Mouse (Mus musculus) ZHBTc4 (cell line): ENCODE measurements around the gene Prap1.

Experiments
- DNase-seq: peaks from one replicate; pipeline ENCODE4 v3.0.0-alpha.2; 2011; ENCODE audit warnings: low read depth, low spot score

Prap1 gene

DNA sequence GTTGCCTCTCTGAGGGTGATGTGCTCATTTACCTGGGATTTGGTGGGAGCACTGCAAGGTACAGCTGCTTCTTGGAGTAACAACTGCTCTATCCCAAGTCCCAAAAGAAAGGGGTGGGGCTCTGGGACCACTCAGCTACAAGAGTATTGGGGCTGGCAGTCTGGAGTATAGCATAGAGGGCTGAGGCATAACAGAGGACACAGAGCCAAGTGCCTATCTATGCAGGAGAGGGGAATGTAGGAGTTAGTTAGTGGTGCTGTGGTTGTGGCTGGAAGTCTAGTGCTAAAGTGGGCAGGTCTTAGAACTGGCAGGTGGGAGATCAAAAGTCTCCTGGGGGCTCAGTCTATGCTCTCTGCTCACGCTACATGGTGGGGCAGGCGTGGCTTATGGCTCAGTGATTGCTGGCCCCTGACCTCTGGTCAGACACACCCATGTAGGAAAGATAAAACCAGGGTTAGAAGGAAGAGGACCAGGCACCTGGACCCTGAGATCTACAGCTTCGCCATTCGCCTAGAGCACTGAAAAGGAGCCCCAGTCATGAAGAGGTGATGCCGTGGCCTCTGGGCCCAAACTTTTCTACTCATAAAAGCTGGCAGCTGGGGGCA lies at the start of gene Prap1:
Gene Prap1, plus strand, starts transcription at position 472 of the 605 bp plus-strand sequence.
- DNase-seq, result no peak

DNA sequence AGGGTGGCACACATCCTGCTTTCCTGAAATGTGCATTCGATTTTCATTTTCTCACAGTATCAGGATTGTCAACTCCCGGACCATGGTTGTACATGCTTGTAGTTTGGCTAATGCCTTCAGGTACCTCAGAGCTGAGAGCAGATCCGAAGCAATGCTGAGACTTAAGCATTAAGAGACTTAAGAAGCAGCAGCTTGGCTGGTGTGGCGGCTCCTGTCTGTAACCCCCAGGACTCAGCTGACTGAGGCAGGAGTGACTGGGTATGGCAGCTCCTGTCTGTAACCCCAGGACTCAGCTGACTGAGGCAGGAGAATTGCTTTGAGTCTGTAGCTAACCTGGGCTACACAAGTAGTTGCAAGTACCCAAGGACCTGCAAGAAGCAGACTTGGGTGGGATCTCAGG lies 47.6 kb upstream of the Prap1 start:
- no peak for DNase-seq

DNA sequence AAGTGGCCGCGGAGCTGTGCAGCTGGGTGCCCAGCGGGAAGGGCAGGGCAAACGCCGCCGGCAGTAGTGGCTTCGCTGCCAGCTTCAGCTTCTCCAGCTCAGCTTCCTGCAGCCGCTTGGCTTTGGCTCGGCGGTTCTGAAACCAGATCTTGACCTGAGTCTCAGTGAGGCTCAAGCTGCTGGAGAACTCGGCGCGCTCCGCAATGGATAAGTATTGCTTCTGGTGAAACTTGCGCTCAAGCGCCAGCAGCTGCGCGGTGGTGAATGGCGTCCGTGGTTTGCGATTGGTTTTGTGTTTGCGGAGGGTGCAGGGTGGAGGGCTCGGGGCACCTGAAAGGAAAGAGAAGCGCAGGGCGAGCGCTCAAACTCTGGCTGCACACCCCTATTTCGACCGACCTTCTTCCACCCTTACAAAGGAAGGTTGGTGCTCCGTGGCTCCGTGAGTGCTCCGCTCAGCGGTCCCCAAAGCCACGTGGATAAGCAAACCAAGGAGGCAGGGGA lies 45.3 kb upstream of the Prap1 start:
- DNase-seq, result peak; percentile 72

- DNase-seq, result peak; percentile 52
Measured at GRCm38 (mm10) chr7:140048361-140049114, 44.7 kb upstream of the Prap1 start, which contains the start of gene Msx3. Gene Msx3, minus strand, starts transcription at chr7:140049089.

GRCm38 (mm10) chr7:140049115-140049689 lies 44.0 kb upstream of the Prap1 start:
- DNase-seq, result peak; percentile 75

- no peak for DNase-seq
Measured at GRCm38 (mm10) chr7:140054124-140054523, 39.1 kb upstream of the Prap1 start.

- peak; percentile 94 for DNase-seq
Measured at GRCm38 (mm10) chr7:140057413-140058407, 35.5 kb upstream of the Prap1 start.

DNA sequence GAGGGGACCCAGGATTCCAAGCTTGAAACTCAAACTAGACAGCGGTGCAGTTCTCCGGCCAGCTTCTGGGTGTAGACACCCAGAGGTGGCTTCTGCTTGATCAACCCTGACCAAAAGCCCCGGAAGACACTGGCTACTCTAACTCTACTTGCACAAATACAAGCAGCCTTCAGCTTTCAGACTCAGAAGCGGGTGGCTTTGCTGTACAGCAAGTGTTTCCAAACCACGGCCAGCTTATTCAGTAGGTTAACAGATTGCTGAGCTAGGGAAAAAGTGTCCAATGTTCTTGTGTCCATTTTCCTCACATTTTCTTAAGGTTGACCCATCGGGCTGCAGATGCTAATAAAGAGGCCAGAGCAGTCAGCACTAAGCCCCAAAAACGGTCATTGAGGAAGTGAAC lies 34.7 kb upstream of the Prap1 start:
- DNase-seq, result no peak

GRCm38 (mm10) chr7:140059601-140060000 lies 33.6 kb upstream of the Prap1 start:
- no peak for DNase-seq

- DNase-seq, result peak; percentile 72
Measured at GRCm38 (mm10) chr7:140060936-140061831, 32.0 kb upstream of the Prap1 start.

GRCm38 (mm10) chr7:140061832-140062130 lies 31.4 kb upstream of the Prap1 start:
- DNase-seq, result no peak

- peak; percentile 65 for DNase-seq
Measured at GRCm38 (mm10) chr7:140062307-140062706, 30.9 kb upstream of the Prap1 start.

GRCm38 (mm10) chr7:140063092-140063491 lies 30.1 kb upstream of the Prap1 start:
- peak; percentile 87 for DNase-seq

DNA sequence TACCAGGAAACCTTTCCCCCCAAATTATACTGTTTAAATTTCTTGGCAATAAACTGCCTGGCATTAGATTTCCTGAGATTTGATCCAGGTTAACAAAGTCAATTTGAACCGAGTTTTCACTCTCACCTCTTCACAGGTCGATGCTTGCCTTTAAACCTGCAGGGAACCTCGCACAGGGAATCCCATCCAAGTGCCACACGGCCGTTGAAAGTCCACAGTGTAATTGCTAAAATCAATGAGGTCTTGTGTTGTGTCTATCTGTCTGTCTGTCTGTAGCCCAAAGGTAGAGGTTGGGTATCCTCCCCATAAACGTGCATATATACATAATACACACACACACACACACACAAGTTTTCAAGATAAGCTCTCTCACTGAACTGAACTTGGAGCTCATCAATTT lies 25.8 kb upstream of the Prap1 start:
- no peak for DNase-seq

- no peak for DNase-seq
Measured at GRCm38 (mm10) chr7:140070042-140070711, 23.0 kb upstream of the Prap1 start.

DNA sequence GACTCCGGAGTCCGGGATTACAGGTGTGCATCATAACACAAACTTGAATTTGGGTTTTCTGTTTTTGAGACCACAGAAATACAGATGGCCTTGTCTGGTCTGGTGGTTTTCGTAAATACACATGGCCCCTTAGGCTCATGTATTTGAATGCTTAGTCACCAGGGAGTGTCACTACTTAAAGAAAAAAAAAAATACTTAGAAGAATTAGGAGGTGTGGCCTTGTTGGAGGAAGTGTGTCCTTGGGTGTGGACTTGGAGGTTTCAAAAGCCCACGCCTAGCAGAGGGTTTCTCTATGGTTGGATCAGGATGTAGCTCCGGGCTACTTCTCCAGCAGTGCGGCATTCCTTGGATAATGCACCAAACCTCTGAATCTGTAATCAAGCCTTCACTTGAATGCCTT lies 15.5 kb upstream of the Prap1 start:
- DNase-seq, result peak; percentile 68

DNA sequence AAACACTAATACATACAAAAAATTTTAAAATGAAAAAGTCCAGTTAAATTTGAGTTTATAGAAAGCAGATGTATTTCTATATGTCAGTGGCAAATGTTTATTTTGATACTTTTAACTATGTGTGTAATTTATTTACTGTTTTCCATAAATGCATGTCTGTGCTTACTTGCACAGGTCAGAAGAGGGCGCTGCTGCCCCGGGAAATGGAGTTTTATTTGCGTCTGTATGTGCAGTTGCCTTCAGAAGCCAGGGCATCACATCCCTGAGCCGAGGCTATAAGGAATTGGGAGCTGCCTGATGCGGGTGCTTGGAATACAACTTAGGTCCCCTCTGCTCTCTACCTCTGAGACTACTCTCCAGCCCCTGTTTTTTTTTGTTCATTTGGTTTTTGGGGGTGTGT lies 14.5 kb upstream of the Prap1 start:
- peak; percentile 86 for DNase-seq

GRCm38 (mm10) chr7:140080503-140081156 lies 12.6 kb upstream of the Prap1 start:
- peak; percentile 91 for DNase-seq
